Mouse (Mus musculus): ENCODE measurements around the gene Rgs3. TPM values are rescaled to one million over a fixed set of nuclear protein-coding genes. Genes with fewer than 3 reads are reported as not detected.
A peak's percentile ranks its signal among the peaks of the same experiment; 100 is the strongest.

The Rgs3 gene
- polyA plus RNA-seq, 2 experiments, result 3.6 to 3.9 TPM

GRCm38 (mm10) chr4:62699191-62699812, 139.7 kb downstream of the Rgs3 start:
- H3K4me1 ChIP-seq (replicated peaks; ENCODE audit: control insufficient read depth in 2 of 2, insufficient read depth in 2 of 2, low read length in 1 of 2), result 0 out of 4 replicates have a peak, but pooled peaks cover 0 to 2% of the 10 kb centered on the region in 2 experiments
- H3K4me2 ChIP-seq (ENCODE audit: low read depth), result no peak overlapping the region
- TF ChIP-seq CTCF (IDR thresholded peaks at IDR 0.05; ENCODE audit: low read depth) (peak; percentile 22; the same call in 1 of the 2 replicates), EP300 (IDR thresholded peaks at IDR 0.05; ENCODE audit: low read depth) (no peak)

GRCm38 (mm10) chr4:62700426-62700825, 140.8 kb downstream of the Rgs3 start:
- Histone ChIP-seq H3K9ac (replicated peaks) (no peak overlapping the region), H3K36me3 (replicated peaks; ENCODE audit: control insufficient read depth, insufficient read depth, low read depth) (no peaks in the 10 kb centered on the region), H3K4me2 (ENCODE audit: low read depth) (no peak overlapping the region), H3K4me3 (ENCODE audit: insufficient read depth in 1 of 2, low read depth in 2 of 2, low read length in 2 of 2) (no peak overlapping the region), H3K9me3 (ENCODE audit: control insufficient read depth, low read length) (no peaks in the 10 kb centered on the region), H3K27me3 (ENCODE audit: control insufficient read depth, insufficient read depth, low read length) (no peaks in the 10 kb centered on the region), H3K4me1 (replicated peaks; ENCODE audit: control insufficient read depth in 2 of 2, insufficient read depth in 2 of 2, low read length in 1 of 2) (0 out of 4 replicates have a peak, but pooled peaks cover 0 to 2% of the 10 kb centered on the region in 2 experiments), H3K27ac (no peak overlapping the region)
- DNase-seq (ENCODE audit: low read depth in 3 of 3, low spot score in 3 of 3), result no peak
- ATAC-seq (ENCODE audit: insufficient read depth), result no peak
- 65% methylated on average over 5 of the region's 5 CpGs for WGBS (ENCODE audit: insufficient replicate concordance)
- TF ChIP-seq EP300 (IDR thresholded peaks at IDR 0.05; ENCODE audit: low read depth), result no peak
- no peak for TF ChIP-seq CTCF (IDR thresholded peaks at IDR 0.05; ENCODE audit: low read depth)

More at GRCm38 (mm10) chr4:62699191-62699812, 139.7 kb downstream of the Rgs3 start:
- no peaks in the 10 kb centered on the region for H3K27me3 ChIP-seq (ENCODE audit: control insufficient read depth, insufficient read depth, low read length)
- 3% methylated on average over 10 of the region's 10 CpGs for WGBS (ENCODE audit: insufficient replicate concordance)
- peak; percentile 68 for ATAC-seq (ENCODE audit: insufficient read depth)
- no peaks in the 10 kb centered on the region for H3K36me3 ChIP-seq (replicated peaks; ENCODE audit: control insufficient read depth, insufficient read depth, low read depth)
- peak in 2 of 3 experiments; percentile 11 to 18 for DNase-seq (ENCODE audit: low read depth in 3 of 3, low spot score in 3 of 3)
- H3K27ac ChIP-seq, result no peak overlapping the region
- peak overlapping the region in 1 of 2 experiments; percentile 15; a peak in 1 of 4 replicates for H3K4me3 ChIP-seq (ENCODE audit: insufficient read depth in 1 of 2, low read depth in 2 of 2, low read length in 2 of 2)
- no peak overlapping the region for H3K9ac ChIP-seq (replicated peaks)
- no peaks in the 10 kb centered on the region for H3K9me3 ChIP-seq (ENCODE audit: control insufficient read depth, low read length)

- H3K4me2 ChIP-seq (ENCODE audit: low read depth), result no peak overlapping the region
- H3K4me3 ChIP-seq (ENCODE audit: insufficient read depth in 1 of 2, low read depth in 2 of 2, low read length in 2 of 2), result no peak overlapping the region
- WGBS (ENCODE audit: insufficient replicate concordance), result 63% methylated on average over 9 of the region's 9 CpGs
- no peak overlapping the region for H3K27ac ChIP-seq
- H3K9ac ChIP-seq (replicated peaks), result no peak overlapping the region
- ATAC-seq (ENCODE audit: insufficient read depth), result no peak
- no peak for TF ChIP-seq EP300 (IDR thresholded peaks at IDR 0.05; ENCODE audit: low read depth)
- no peak for TF ChIP-seq CTCF (IDR thresholded peaks at IDR 0.05; ENCODE audit: low read depth)
- H3K27me3 ChIP-seq (ENCODE audit: control insufficient read depth, insufficient read depth, low read length), result no peaks in the 10 kb centered on the region
- no peaks in the 10 kb centered on the region for H3K36me3 ChIP-seq (replicated peaks; ENCODE audit: control insufficient read depth, insufficient read depth, low read depth)
- DNase-seq (ENCODE audit: low read depth in 3 of 3, low spot score in 3 of 3), result no peak
- H3K4me1 ChIP-seq (replicated peaks; ENCODE audit: control insufficient read depth in 2 of 2, insufficient read depth in 2 of 2, low read length in 1 of 2), result no peaks in the 10 kb centered on the region
- no peaks in the 10 kb centered on the region for H3K9me3 ChIP-seq (ENCODE audit: control insufficient read depth, low read length)
These were observed 143.5 kb downstream of the Rgs3 start for GRCm38 (mm10) chr4:62703151-62703550.

- no peak overlapping the region for H3K9ac ChIP-seq (replicated peaks)
- no peak for DNase-seq (ENCODE audit: low read depth in 3 of 3, low spot score in 3 of 3)
- no peak for ATAC-seq (ENCODE audit: insufficient read depth)
- no peak overlapping the region for H3K4me2 ChIP-seq (ENCODE audit: low read depth)
- no peak overlapping the region for H3K27ac ChIP-seq
- no peak overlapping the region for H3K4me3 ChIP-seq (ENCODE audit: insufficient read depth in 1 of 2, low read depth in 2 of 2, low read length in 2 of 2)
- no peaks in the 10 kb centered on the region for H3K36me3 ChIP-seq (replicated peaks; ENCODE audit: control insufficient read depth, insufficient read depth, low read depth)
- WGBS (ENCODE audit: insufficient replicate concordance), result 76% methylated on average over 13 of the region's 13 CpGs
- H3K9me3 ChIP-seq (ENCODE audit: control insufficient read depth, low read length), result no peaks in the 10 kb centered on the region
- TF ChIP-seq EP300 (IDR thresholded peaks at IDR 0.05; ENCODE audit: low read depth) (no peak), CTCF (IDR thresholded peaks at IDR 0.05; ENCODE audit: low read depth) (no peak)
- no peaks in the 10 kb centered on the region for H3K4me1 ChIP-seq (replicated peaks; ENCODE audit: control insufficient read depth in 2 of 2, insufficient read depth in 2 of 2, low read length in 1 of 2)
- no peaks in the 10 kb centered on the region for H3K27me3 ChIP-seq (ENCODE audit: control insufficient read depth, insufficient read depth, low read length)
These were observed 144.6 kb downstream of the Rgs3 start for GRCm38 (mm10) chr4:62704204-62704603.

- DNase-seq (ENCODE audit: low read depth in 3 of 3, low spot score in 3 of 3) (no peak), ATAC-seq (ENCODE audit: insufficient read depth) (no peak)
- Histone ChIP-seq H3K9ac (replicated peaks) (no peak overlapping the region), H3K27ac (no peak overlapping the region), H3K4me1 (replicated peaks; ENCODE audit: control insufficient read depth in 2 of 2, insufficient read depth in 2 of 2, low read length in 1 of 2) (no peaks in the 10 kb centered on the region), H3K9me3 (ENCODE audit: control insufficient read depth, low read length) (no peaks in the 10 kb centered on the region), H3K27me3 (ENCODE audit: control insufficient read depth, insufficient read depth, low read length) (no peaks in the 10 kb centered on the region), H3K4me3 (ENCODE audit: insufficient read depth in 1 of 2, low read depth in 2 of 2, low read length in 2 of 2) (no peak overlapping the region), H3K36me3 (replicated peaks; ENCODE audit: control insufficient read depth, insufficient read depth, low read depth) (no peaks in the 10 kb centered on the region), H3K4me2 (ENCODE audit: low read depth) (no peak overlapping the region)
- no peak for TF ChIP-seq CTCF (IDR thresholded peaks at IDR 0.05; ENCODE audit: low read depth)
- no peak for TF ChIP-seq EP300 (IDR thresholded peaks at IDR 0.05; ENCODE audit: low read depth)
- 70% methylated on average over 10 of the region's 10 CpGs for WGBS (ENCODE audit: insufficient replicate concordance)
These were observed 145.4 kb downstream of the Rgs3 start for GRCm38 (mm10) chr4:62705013-62705412.
